Mouse (Mus musculus): ENCODE measurements around the gene Cyp2f2. TPM values are rescaled to one million over a fixed set of nuclear protein-coding genes. Genes with fewer than 3 reads are reported as not detected.

Gene Cyp2f2
- total and polyA plus RNA-seq, 2 experiments from 2014 or later = 0.05 TPM; not detected in 1

DNA sequence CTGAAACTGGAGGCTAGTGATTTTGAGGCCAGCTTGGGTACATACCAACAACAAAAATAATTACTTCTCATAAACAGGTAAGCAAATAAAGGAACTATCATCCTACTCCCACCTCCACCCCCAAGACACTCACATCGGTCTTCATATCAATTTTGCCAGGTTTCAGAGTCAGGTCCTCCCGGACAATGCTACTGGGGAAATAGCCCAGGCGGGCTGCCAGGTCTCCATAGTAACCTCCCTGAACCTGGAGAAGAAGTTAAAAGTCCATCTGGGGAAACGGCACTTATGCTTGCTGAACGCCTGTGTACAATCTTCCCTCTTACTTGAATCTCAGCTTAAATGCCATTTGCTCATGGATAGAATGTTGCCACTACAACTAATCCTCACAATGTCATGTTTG, 60.3 kb downstream of the Cyp2f2 start:
- WGBS = 46% methylated on average over 5 of the region's 5 CpGs
- peaks cover 12% of the 10 kb centered on the region for H3K4me1 ChIP-seq (ENCODE audit: control insufficient read depth, insufficient read depth)
- no peak overlapping the region for H3K4me2 ChIP-seq (ENCODE audit: low read depth, low read length)

DNA sequence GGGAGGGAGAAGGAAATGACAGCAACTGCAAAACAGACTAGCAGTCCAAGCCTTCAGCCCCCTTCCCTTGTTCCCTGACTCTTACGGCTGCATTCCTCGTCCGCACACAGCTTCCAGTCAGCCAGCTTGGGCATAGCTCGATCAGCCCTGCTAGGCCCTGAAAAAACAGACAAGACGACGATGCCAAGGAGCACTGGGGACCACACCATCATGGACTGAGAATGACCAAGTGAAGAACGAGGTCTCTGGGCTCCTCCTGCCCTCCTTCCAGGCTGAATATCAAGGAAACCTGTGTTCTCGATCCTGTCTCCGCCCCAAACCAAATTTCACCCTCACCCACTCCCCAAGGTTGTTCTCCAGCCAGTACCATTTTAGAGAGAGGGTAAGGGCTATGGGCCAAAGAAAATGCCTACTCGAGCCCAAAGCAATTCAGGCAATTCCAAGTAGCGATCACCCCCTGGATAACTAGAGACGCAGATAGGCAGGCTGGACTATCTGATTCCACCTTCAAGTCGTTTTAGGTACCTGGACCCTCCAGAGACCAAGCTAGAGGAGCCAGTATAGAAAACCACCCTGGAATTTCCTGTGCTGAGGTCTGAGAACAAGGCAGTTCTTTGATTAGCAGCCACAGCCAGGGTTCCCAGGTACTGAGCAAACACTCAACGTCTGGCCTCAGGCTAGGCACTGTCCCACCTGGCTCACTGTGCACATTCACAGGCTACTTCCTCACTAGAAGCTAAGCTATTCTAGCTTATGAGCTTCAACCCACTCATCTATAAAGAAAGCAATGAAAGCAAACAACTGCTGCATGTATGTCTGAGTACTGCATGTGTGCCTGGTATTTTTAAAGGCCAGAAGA, 61.4 kb downstream of the Cyp2f2 start, which contains the start of the genes Gm21983 and Mia:
TSS of gene Gm21983 (minus strand) at position 250 of the 859 bp plus-strand sequence.
TSS of gene Mia (minus strand) at position 321 of the 859 bp plus-strand sequence.
- H3K4me3 ChIP-seq (ENCODE audit: low read depth, low read length) = no peak within 1 kb of the TSS
- no peak for ATAC-seq (ENCODE audit: insufficient read depth, low read depth)
- H3K27ac ChIP-seq (ENCODE audit: low read depth) = no peak within 1 kb of the TSS

More for the DNA sequence above, 60.3 kb downstream of the Cyp2f2 start:
- H3K9me3 ChIP-seq (replicated peaks; ENCODE audit: control insufficient read depth, low read length) = no peaks in the 10 kb centered on the region
- peak; percentile 66 for DNase-seq (ENCODE audit: low spot score)
- no peak overlapping the region for H3K27ac ChIP-seq (ENCODE audit: low read depth)
- H3K4me3 ChIP-seq (ENCODE audit: low read depth, low read length) = no peak overlapping the region
- no peaks in the 10 kb centered on the region for H3K27me3 ChIP-seq (ENCODE audit: control insufficient read depth, insufficient read depth, low read length)
- H3K36me3 ChIP-seq (replicated peaks; ENCODE audit: control insufficient read depth, insufficient read depth, low read length) = peaks cover 11% of the 10 kb centered on the region; the same call in 1 of the 2 replicates
- ATAC-seq (ENCODE audit: insufficient read depth, low read depth) = no peak
- H3K9ac ChIP-seq (replicated peaks; ENCODE audit: low read depth, low read length) = no peak overlapping the region
- TF ChIP-seq CTCF (IDR thresholded peaks at IDR 0.05; ENCODE audit: low read depth) (no peak), EP300 (IDR thresholded peaks at IDR 0.05; ENCODE audit: low read depth) (no peak)

DNA sequence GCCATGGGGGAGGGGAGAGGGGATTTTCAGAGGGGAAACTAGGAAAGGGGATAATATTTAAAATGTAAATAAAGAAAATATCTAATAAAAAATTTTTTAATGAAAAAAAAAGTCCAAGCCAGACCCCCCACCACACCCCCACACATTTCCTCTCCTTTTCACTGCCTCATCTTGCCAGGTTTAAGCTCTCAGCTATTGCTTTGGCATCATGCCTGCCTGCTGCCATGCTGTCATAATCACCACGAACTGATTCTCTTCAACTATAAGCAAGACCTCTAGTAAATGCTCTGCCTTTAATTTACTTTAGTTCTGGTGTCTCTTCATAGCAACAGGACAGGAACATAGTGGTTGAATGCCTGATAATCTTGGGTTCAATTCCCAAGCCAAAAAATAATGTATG, 62.8 kb downstream of the Cyp2f2 start:
- Histone ChIP-seq H3K27me3 (ENCODE audit: control insufficient read depth, insufficient read depth, low read length) (no peaks in the 10 kb centered on the region), H3K36me3 (replicated peaks; ENCODE audit: control insufficient read depth, insufficient read depth, low read length) (peaks cover 34% of the 10 kb centered on the region), H3K4me3 (ENCODE audit: low read depth, low read length) (no peak overlapping the region), H3K4me2 (ENCODE audit: low read depth, low read length) (no peak overlapping the region), H3K4me1 (ENCODE audit: control insufficient read depth, insufficient read depth) (peaks cover 12% of the 10 kb centered on the region), H3K9me3 (replicated peaks; ENCODE audit: control insufficient read depth, low read length) (no peaks in the 10 kb centered on the region), H3K27ac (ENCODE audit: low read depth) (no peak overlapping the region), H3K9ac (replicated peaks; ENCODE audit: low read depth, low read length) (no peak overlapping the region)
- 54% methylated on average over 1 of the region's 1 CpGs for WGBS
- TF ChIP-seq EP300 (IDR thresholded peaks at IDR 0.05; ENCODE audit: low read depth) (no peak), CTCF (IDR thresholded peaks at IDR 0.05; ENCODE audit: low read depth) (no peak)
- DNase-seq (ENCODE audit: low spot score) (no peak), ATAC-seq (ENCODE audit: insufficient read depth, low read depth) (no peak)

More for the DNA sequence above, 61.4 kb downstream of the Cyp2f2 start, which contains the start of the genes Gm21983 and Mia:
- Histone ChIP-seq H3K27me3 (ENCODE audit: control insufficient read depth, insufficient read depth, low read length) (no peaks in the 10 kb centered on the region), H3K4me2 (ENCODE audit: low read depth, low read length) (no peak within 1 kb of the TSS), H3K9me3 (replicated peaks; ENCODE audit: control insufficient read depth, low read length) (no peaks in the 10 kb centered on the region), H3K36me3 (replicated peaks; ENCODE audit: control insufficient read depth, insufficient read depth, low read length) (peaks cover 21% of the 10 kb centered on the region), H3K4me1 (ENCODE audit: control insufficient read depth, insufficient read depth) (peaks cover 12% of the 10 kb centered on the region), H3K9ac (replicated peaks; ENCODE audit: low read depth, low read length) (no peak within 1 kb of the TSS)
- WGBS = 64% methylated on average over 14 of the region's 14 CpGs
- TF ChIP-seq CTCF (IDR thresholded peaks at IDR 0.05; ENCODE audit: low read depth) = no peak
- no peak for TF ChIP-seq EP300 (IDR thresholded peaks at IDR 0.05; ENCODE audit: low read depth)
- no peak for DNase-seq (ENCODE audit: low spot score)

Small RNA genes lying within 50 kb of the gene (microRNA-seq; reads per million reads assigned to microRNA genes)
- gene Mir3101 = 0.54 reads per million

Other genes starting within 250 kb of the Cyp2f2 start
- gene Cyp2a22, start 180.5 kb upstream of the Cyp2f2 start, total RNA-seq (2014; rRNA removed; ENCODE audit: low replicate concordance) = not detected in 2 replicates
- gene Cyp2a22, start 180.5 kb upstream of the Cyp2f2 start, polyA plus RNA-seq (2015; fragmentation: Nextera tagmentation; extraction: Ambion mirVana) = not detected in 2 replicates
- not detected in 2 replicates for gene Cyp2a12, start 90.8 kb upstream of the Cyp2f2 start, total RNA-seq (2014; rRNA removed; ENCODE audit: low replicate concordance)
- not detected in 2 replicates for gene Cyp2a12, start 90.8 kb upstream of the Cyp2f2 start, polyA plus RNA-seq (2015; fragmentation: Nextera tagmentation; extraction: Ambion mirVana)
- not detected in 2 replicates for gene Cyp2t4, start 33.8 kb downstream of the Cyp2f2 start, total RNA-seq (2014; rRNA removed; ENCODE audit: low replicate concordance)
- not detected in 2 replicates for gene Cyp2t4, start 33.8 kb downstream of the Cyp2f2 start, polyA plus RNA-seq (2015; fragmentation: Nextera tagmentation; extraction: Ambion mirVana)
- 71.5 and 76.5 TPM in 2 replicates for gene Egln2, start 46.9 kb downstream of the Cyp2f2 start, total RNA-seq (2014; rRNA removed; ENCODE audit: low replicate concordance)
- gene Egln2, start 46.9 kb downstream of the Cyp2f2 start, polyA plus RNA-seq (2015; fragmentation: Nextera tagmentation; extraction: Ambion mirVana) = 42.1 and 42.8 TPM in 2 replicates
- 42.5 and 74.2 TPM in 2 replicates for gene Rab4b, start 59.0 kb downstream of the Cyp2f2 start, total RNA-seq (2014; rRNA removed; ENCODE audit: low replicate concordance)
- gene Rab4b, start 59.0 kb downstream of the Cyp2f2 start, polyA plus RNA-seq (2015; fragmentation: Nextera tagmentation; extraction: Ambion mirVana) = 44.4 and 45.9 TPM in 2 replicates
- not detected in 2 replicates for gene Gm21983, start 61.2 kb downstream of the Cyp2f2 start, total RNA-seq (2014; rRNA removed; ENCODE audit: low replicate concordance)
- 0.15 TPM in 1 of 2 replicates, not detected in the other for gene Gm21983, start 61.2 kb downstream of the Cyp2f2 start, polyA plus RNA-seq (2015; fragmentation: Nextera tagmentation; extraction: Ambion mirVana)
- not detected in 2 replicates for gene Mia, start 61.2 kb downstream of the Cyp2f2 start, total RNA-seq (2014; rRNA removed; ENCODE audit: low replicate concordance)
- gene Mia, start 61.2 kb downstream of the Cyp2f2 start, polyA plus RNA-seq (2015; fragmentation: Nextera tagmentation; extraction: Ambion mirVana) = 0.25 and 0.38 TPM in 2 replicates
- 1.8 and 4.8 TPM in 2 replicates for gene BC024978, start 75.9 kb downstream of the Cyp2f2 start, total RNA-seq (2014; rRNA removed; ENCODE audit: low replicate concordance)
- gene BC024978, start 75.9 kb downstream of the Cyp2f2 start, polyA plus RNA-seq (2015; fragmentation: Nextera tagmentation; extraction: Ambion mirVana) = 2.0 and 2.1 TPM in 2 replicates
- 78.2 and 79.4 TPM in 2 replicates for gene Snrpa, start 76.4 kb downstream of the Cyp2f2 start, total RNA-seq (2014; rRNA removed; ENCODE audit: low replicate concordance)
- 60.5 and 69.3 TPM in 2 replicates for gene Snrpa, start 76.4 kb downstream of the Cyp2f2 start, polyA plus RNA-seq (2015; fragmentation: Nextera tagmentation; extraction: Ambion mirVana)
- gene Itpkc, start 108.8 kb downstream of the Cyp2f2 start, total RNA-seq (2014; rRNA removed; ENCODE audit: low replicate concordance) = 5.8 and 14.7 TPM in 2 replicates
- 1.2 and 1.3 TPM in 2 replicates for gene Itpkc, start 108.8 kb downstream of the Cyp2f2 start, polyA plus RNA-seq (2015; fragmentation: Nextera tagmentation; extraction: Ambion mirVana)
- 5.8 and 7.2 TPM in 2 replicates for gene Coq8b, start 113.1 kb downstream of the Cyp2f2 start, total RNA-seq (2014; rRNA removed; ENCODE audit: low replicate concordance)
- gene Coq8b, start 113.1 kb downstream of the Cyp2f2 start, polyA plus RNA-seq (2015; fragmentation: Nextera tagmentation; extraction: Ambion mirVana) = 10.1 and 11.0 TPM in 2 replicates
- 15.9 and 23.5 TPM in 2 replicates for gene Numbl, start 138.5 kb downstream of the Cyp2f2 start, total RNA-seq (2014; rRNA removed; ENCODE audit: low replicate concordance)
- 5.6 and 6.2 TPM in 2 replicates for gene Numbl, start 138.5 kb downstream of the Cyp2f2 start, polyA plus RNA-seq (2015; fragmentation: Nextera tagmentation; extraction: Ambion mirVana)
- gene Ltbp4, start 217.8 kb downstream of the Cyp2f2 start, total RNA-seq (2014; rRNA removed; ENCODE audit: low replicate concordance) = 150 TPM in 2 replicates
- gene Ltbp4, start 217.8 kb downstream of the Cyp2f2 start, polyA plus RNA-seq (2015; fragmentation: Nextera tagmentation; extraction: Ambion mirVana) = 56.9 and 61.7 TPM in 2 replicates
- 16.7 and 21.0 TPM in 2 replicates for gene Shkbp1, start 236.1 kb downstream of the Cyp2f2 start, total RNA-seq (2014; rRNA removed; ENCODE audit: low replicate concordance)
- gene Shkbp1, start 236.1 kb downstream of the Cyp2f2 start, polyA plus RNA-seq (2015; fragmentation: Nextera tagmentation; extraction: Ambion mirVana) = 14.2 and 18.3 TPM in 2 replicates
- 2.0 TPM in 1 of 2 replicates, not detected in the other for gene Gm20479, start 237.5 kb downstream of the Cyp2f2 start, total RNA-seq (2014; rRNA removed; ENCODE audit: low replicate concordance)
- 0.46 TPM in 1 of 2 replicates, not detected in the other for gene Gm20479, start 237.5 kb downstream of the Cyp2f2 start, polyA plus RNA-seq (2015; fragmentation: Nextera tagmentation; extraction: Ambion mirVana)

Data from heart, postnatal 0 days (tissue).